Mouse (Mus musculus) urinary bladder, adult 2 months (tissue): ENCODE results near the gene Gabrg3. TPM values are rescaled to one million over a fixed set of nuclear protein-coding genes. Genes with fewer than 3 reads are reported as not detected.

Experiments used
- DNase-seq: peaks from one replicate; pipeline ENCODE4 v3.0.0; 2022; ENCODE audit warnings: low spot score
- polyA plus RNA-seq: library from polyadenylated mRNA; depleted of rRNA; stranded (reverse); fragments of >200 nt; gene quantifications from 2 replicates; pipeline ENCODE4 v1.2.3, GENCODE M21; 2012

Gene Gabrg3
- polyA plus RNA-seq, 1 experiment, result 0.48 TPM

DNA sequence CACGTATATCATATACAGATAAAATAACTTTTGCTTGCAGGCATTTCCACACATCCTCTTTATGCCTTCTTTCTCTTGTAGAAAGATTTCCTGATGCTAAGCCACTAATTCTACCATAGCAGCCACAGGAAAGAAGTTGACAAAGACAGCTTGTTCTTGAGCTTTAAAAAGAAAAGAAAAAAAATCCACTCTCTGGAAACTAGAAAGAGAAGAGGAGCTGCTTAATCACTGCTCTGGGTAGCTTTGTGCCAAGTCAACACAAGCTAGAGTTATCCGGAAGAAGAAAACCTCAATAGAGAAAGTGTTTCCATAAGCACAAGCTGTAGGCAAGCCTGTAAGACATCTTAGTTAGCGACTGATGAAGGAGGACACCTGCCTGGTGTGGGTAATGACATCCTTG is 321.6 kb downstream of the Gabrg3 start:
- DNase-seq, result no peak

DNA sequence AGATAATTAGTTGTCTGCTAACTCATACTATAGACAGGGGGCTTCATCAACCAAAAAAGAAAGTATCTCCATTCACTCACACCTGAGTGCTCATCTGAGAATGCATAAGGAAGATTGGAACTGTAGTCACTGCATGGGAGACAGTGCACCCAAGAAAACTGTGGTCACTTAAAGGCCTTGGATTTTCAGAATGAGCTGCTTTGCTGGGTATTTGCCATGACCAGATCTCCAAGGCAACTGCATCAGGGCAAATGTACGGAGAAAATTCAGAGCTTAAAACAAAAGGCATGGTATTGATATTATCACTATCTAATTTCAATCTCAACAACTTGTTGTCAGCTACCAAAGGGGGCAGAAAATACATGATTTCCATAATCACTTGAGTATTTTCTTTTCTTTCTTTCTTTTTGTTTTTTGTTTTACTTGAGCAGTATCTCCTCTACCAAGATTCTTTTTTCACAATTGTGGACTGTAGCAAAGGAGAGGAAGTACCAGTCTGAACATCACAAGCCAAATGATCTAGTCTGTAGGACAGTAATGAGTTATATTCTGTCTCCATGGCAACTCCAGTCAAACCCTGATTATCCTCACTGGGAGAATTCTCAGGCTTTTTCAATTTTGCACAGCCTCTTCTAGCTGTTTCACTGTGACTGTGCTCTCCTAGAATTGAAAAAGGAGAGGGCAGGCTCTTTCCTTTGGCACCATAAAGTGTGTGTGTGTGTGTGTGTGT is 335.9 kb downstream of the Gabrg3 start:
- no peak for DNase-seq

DNA sequence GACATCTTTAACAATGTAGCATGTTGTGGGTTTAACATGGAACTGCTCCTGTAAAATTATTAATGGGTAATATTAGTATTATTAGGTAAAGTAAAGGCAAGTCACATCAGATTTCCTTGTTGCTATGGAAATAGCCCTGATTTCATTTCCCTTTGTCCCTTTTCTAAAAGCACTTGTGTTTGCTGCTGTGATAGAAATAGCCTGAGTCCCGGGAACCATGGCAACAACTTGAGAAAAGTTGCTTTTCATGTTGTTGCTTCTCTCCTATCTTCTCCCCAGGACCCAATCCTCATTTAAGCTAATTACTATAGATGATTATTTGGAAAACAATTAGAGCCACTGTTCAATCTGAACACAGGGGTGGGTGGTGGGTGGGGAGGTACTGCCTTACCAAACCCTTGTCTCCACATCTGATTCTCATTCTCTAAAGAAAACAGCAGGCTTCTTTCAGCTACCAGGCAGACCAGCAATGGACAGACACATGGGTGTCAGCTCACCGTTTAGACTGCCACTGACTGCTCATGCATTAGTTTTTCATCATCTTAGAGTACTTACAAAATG is 349.0 kb downstream of the Gabrg3 start:
- DNase-seq, result no peak

GRCm38 (mm10) chr7:57000585-57001261 is 386.3 kb downstream of the Gabrg3 start:
- no peak for DNase-seq

- no peak for DNase-seq
These were observed 389.0 kb downstream of the Gabrg3 start for GRCm38 (mm10) chr7:56997713-56998624.

DNA sequence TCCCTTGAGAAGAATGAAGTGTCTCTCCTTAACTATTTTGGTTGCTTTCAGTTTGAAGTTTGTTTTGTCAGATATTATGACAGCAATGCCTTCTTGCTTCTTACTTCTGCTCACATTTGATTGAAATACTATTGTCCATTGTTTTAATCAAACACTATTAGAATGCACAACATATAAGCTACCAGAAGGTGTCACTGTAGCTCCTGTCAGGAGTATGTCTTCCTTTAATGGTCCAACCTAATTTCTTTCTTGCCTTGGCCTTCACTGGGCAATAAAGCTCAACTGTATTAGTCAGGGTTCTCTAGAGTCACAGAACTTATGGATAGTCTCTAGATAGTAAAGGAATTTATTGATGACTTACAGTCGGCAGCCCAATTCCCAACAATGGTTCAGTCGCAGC is 440.6 kb downstream of the Gabrg3 start:
- DNase-seq, result no peak

GRCm38 (mm10) chr7:56941606-56942005 is 445.4 kb downstream of the Gabrg3 start:
- DNase-seq, result no peak

DNA sequence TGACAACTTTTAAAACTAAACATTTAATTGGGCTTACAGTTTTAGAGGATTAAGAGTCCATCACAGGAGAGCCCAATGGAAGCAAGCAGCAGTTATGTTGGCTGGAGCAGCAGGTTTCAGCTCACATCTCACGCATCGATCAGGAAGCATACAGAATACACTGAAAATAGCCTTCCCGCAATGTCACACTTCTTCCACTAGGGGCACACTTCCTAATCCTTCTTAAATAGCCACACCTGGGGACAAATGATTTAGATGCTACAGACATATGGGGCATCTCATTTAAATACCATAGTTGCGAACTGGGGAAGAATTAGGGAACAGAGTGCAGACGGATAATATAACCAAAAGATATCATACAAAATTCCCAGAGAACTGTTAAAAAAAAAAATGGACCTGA is 449.0 kb downstream of the Gabrg3 start:
- DNase-seq, result no peak

DNA sequence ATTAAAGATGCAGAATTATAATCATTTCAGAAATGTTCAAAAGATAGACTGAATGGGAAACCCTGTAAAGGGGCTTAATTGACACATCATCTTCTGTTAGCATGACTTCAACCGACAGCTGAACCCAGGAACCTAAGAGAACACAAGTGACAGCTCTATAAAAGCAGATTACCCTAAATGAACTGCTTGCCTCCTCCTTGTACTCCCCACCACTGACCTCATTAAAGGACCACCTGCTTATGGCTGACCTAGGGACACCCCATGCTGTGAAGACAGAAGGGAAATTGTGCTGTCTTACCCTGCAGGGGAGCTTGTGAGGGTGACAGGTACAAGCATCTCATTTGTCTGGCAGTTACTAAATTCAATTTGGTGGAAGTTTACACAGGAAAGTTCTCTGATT is 467.5 kb downstream of the Gabrg3 start:
- DNase-seq, result no peak

DNA sequence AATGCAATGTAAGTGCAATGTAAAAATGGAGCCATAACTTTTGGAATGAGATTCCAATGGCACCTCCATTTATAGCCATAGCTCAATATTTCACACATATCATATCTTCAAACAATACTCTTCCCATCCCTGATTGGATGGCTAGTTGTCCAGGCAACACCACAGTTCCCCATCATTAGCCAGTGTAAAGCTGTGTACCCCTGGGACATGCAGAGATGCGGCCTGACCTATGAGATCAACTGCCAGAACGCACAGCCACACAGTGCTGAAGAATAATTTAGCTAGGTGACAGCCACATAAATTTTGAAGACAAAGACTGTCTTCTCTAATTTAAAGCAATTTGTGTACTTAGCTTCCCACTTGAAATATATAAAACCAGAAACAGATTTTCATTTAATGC is 472.1 kb downstream of the Gabrg3 start:
- DNase-seq, result no peak

DNA sequence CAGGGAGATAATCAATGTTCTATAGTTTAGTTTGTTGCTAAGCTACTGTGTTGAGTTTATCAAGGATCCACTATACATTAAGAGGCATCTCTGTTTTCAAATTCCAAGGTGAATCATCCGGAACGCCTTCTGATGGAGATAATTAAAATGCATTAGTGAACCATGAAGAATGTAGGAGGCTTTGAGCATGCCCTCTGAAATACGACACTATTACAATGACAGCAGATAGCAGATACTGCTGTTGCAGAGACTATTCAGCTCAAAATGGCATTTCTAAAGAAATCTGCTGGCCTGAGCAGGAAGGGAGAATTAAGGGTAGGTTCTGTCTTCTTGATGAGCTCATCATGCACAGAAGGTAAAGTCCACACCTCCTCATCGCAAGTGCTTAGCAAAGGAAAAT is 487.2 kb downstream of the Gabrg3 start:
- no peak for DNase-seq

GRCm38 (mm10) chr7:56867314-56868075 is 519.5 kb downstream of the Gabrg3 start:
- no peak for DNase-seq

- DNase-seq, result no peak
These were observed 543.4 kb downstream of the Gabrg3 start for GRCm38 (mm10) chr7:56843565-56843964.

- no peak for DNase-seq
These were observed 561.5 kb downstream of the Gabrg3 start for GRCm38 (mm10) chr7:56825446-56825845.

- DNase-seq, result no peak
These were observed 585.1 kb downstream of the Gabrg3 start for GRCm38 (mm10) chr7:56801841-56802240.

GRCm38 (mm10) chr7:56779122-56779521 is 607.9 kb downstream of the Gabrg3 start:
- DNase-seq, result no peak

DNA sequence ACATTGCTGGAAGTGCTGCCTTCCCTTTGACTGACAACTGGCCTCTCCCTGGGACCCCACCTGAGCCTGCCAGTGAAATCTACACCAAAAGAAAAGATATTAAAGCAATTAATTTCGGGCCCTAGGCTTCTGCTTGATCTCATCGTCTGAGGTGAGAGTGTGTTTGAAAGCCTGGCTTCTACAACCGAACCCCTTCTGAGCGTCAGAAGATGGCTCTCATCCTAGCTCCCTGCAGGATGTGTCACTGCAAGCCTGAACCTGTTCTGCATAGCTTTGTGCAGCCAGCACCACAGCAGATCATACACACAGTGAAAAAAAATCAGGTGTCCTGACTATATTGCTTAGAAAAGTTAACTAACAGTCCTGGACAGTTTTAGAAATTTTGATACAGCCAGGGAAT is 618.8 kb downstream of the Gabrg3 start:
- DNase-seq, result no peak

DNA sequence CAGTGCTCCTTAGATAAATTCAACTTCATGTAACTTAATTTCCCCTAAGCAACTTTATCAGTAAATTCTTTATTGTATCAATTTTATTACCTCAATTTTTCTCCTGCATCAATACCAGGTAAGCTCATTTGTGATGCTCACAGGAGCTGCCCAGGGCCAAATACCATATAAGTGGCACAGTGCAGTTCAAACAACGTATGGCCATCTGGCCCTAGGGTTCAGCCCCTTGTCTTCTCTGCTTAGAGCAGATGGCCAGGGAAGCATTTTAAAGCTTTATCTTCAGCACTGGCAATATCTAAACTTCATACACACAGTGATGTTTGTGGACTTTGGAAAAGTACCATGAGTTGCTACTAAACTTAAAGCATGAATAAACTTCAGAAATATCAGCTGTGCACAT is 619.2 kb downstream of the Gabrg3 start:
- DNase-seq, result no peak

DNA sequence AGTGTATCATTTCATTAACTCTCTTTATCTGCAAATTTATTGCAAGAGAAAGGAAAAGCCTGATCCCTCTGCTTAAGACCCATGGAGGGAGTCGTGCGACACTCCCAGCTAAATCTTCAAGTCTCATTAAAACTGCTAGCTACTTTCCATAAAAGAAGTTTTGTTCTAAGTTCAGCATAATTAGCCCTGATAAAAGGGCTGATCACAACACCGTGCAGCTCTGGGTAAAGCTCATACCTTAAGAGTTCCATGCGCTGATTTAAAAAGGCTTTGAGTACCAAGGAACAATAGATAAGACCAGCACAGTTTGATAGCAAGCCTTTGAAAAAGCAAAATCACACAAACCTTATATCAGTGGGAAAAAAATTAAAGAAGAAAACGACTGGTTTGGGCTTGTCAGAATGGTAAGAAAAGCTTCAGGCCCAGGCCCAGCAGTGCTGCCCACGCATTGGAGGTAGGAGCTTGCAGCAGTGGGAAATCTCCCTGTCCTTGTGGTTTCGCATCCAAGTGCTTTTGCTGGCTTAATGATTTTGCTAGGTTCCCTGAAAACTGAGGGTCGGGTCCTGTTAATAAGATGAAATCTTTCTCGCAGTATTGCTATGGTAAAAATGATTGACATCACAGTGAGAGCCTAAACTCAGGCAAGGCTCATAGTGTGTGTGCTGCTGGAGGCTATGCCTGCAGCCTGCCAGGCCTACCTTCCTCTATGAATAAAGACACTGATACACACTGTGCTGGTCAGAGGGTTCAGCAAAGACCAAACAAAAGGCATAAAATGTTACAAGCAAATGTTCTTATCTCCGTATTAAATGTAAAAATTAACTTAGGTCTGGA is 621.2 kb downstream of the Gabrg3 start:
- DNase-seq, result no peak

GRCm38 (mm10) chr7:56729225-56729624 is 657.8 kb downstream of the Gabrg3 start:
- no peak for DNase-seq
